Mouse (Mus musculus): ENCODE data around the gene Ncoa1. TPM values are rescaled to one million over a fixed set of nuclear protein-coding genes. Genes with fewer than 3 reads are reported as not detected.

The Ncoa1 gene
- total and polyA plus RNA-seq, 2 experiments, result 9.3 TPM

DNA sequence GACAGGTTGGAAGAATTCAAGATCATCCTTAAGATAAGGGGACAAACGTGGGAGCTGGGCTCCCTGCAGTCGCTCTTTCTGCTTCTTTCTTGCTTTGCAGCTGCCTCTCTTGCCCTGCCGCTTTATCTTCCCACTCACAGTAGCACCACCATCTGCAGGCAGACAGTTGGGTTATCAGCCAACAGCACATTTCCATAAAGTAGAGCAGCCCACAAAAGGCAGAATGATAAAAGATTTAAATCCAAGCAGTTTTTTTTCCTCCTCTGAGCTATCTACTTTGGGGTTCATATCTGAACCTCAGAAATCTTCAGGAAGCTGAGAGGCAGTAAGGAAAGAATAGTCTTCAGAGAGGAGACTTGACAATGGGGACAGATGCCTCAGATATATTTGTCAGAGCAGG is 24.9 kb upstream of the Ncoa1 start:
- Histone ChIP-seq H3K27ac (replicated peaks; ENCODE audit: insufficient read depth, low read depth, low read length) (no peak overlapping the region), H3K36me3 (ENCODE audit: control insufficient read depth, insufficient read depth, low read length) (no peaks in the 10 kb centered on the region), H3K4me1 (ENCODE audit: control insufficient read depth, insufficient read depth, low read length) (no peaks in the 10 kb centered on the region), H3K4me3 (ENCODE audit: insufficient read depth, low read depth, low read length) (no peak overlapping the region), H3K9ac (ENCODE audit: low read depth, low read length) (no peak overlapping the region), H3K79me2 (ENCODE audit: control insufficient read depth, insufficient read depth, low read length) (no peaks in the 10 kb centered on the region), H3K27me3 (ENCODE audit: control insufficient read depth, insufficient read depth, low read length) (no peaks in the 10 kb centered on the region)
- TF ChIP-seq POLR2A (IDR thresholded peaks at IDR 0.05; ENCODE audit: extremely low read depth, insufficient read depth, low read length), result no peak
- no peak for DNase-seq (ENCODE audit: extremely low read depth, low read depth, low spot score)
- WGBS, result 62% methylated on average over 3 of the region's 3 CpGs

GRCm38 (mm10) chr12:4500516-4500915 is 23.5 kb upstream of the Ncoa1 start:
- H3K4me1 ChIP-seq (ENCODE audit: control insufficient read depth, insufficient read depth, low read length), result no peaks in the 10 kb centered on the region
- H3K36me3 ChIP-seq (ENCODE audit: control insufficient read depth, insufficient read depth, low read length), result no peaks in the 10 kb centered on the region
- H3K79me2 ChIP-seq (ENCODE audit: control insufficient read depth, insufficient read depth, low read length), result no peaks in the 10 kb centered on the region
- TF ChIP-seq CTCF (IDR thresholded peaks at IDR 0.05; ENCODE audit: low read depth, low read length) (no peak), POLR2A (IDR thresholded peaks at IDR 0.05; ENCODE audit: extremely low read depth, insufficient read depth, low read length) (no peak)
- no peak overlapping the region for H3K4me3 ChIP-seq (ENCODE audit: insufficient read depth, low read depth, low read length)
- H3K9ac ChIP-seq (ENCODE audit: low read depth, low read length), result no peak overlapping the region
- 97% methylated on average over 4 of the region's 4 CpGs for WGBS
- no peaks in the 10 kb centered on the region for H3K27me3 ChIP-seq (ENCODE audit: control insufficient read depth, insufficient read depth, low read length)
- H3K27ac ChIP-seq (replicated peaks; ENCODE audit: insufficient read depth, low read depth, low read length), result no peak overlapping the region
- DNase-seq (ENCODE audit: extremely low read depth, low read depth, low spot score), result no peak

DNA sequence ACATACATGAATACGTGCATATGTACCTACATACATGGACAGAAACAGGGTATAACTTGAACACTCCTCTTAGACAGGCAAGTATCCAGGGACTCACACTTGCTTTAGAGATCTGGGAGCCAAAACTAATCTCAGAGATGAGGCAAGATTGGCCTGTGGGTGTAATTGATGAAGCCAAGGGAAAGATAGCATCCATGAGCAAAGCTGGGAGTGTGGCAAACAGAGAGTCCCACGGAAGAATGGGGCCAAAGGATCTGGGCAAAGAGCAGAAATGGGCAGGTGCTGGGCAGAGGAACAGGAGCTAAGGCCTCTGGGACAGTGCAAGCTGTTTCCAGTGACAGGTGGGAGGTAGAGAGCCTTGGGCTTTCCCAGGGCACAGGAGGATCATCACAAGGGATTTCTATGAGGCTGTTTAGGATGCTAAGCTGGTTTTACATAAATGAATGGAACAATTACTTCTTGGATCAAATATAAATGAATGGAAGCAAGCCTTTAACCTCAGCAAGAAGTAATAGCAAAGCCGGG is 22.7 kb upstream of the Ncoa1 start:
- WGBS, result 69% methylated on average over 3 of the region's 3 CpGs
- Histone ChIP-seq H3K4me1 (ENCODE audit: control insufficient read depth, insufficient read depth, low read length) (no peaks in the 10 kb centered on the region), H3K9ac (ENCODE audit: low read depth, low read length) (no peak overlapping the region), H3K27ac (replicated peaks; ENCODE audit: insufficient read depth, low read depth, low read length) (no peak overlapping the region), H3K4me3 (ENCODE audit: insufficient read depth, low read depth, low read length) (no peak overlapping the region), H3K36me3 (ENCODE audit: control insufficient read depth, insufficient read depth, low read length) (no peaks in the 10 kb centered on the region), H3K79me2 (ENCODE audit: control insufficient read depth, insufficient read depth, low read length) (no peaks in the 10 kb centered on the region), H3K27me3 (ENCODE audit: control insufficient read depth, insufficient read depth, low read length) (no peaks in the 10 kb centered on the region)
- TF ChIP-seq POLR2A (IDR thresholded peaks at IDR 0.05; ENCODE audit: extremely low read depth, insufficient read depth, low read length) (no peak), CTCF (IDR thresholded peaks at IDR 0.05; ENCODE audit: low read depth, low read length) (no peak)
- DNase-seq (ENCODE audit: extremely low read depth, low read depth, low spot score), result peak; percentile 24

GRCm38 (mm10) chr12:4488411-4488810 is 11.4 kb upstream of the Ncoa1 start:
- H3K36me3 ChIP-seq (ENCODE audit: control insufficient read depth, insufficient read depth, low read length), result no peaks in the 10 kb centered on the region
- H3K27me3 ChIP-seq (ENCODE audit: control insufficient read depth, insufficient read depth, low read length), result no peaks in the 10 kb centered on the region
- no peak overlapping the region for H3K27ac ChIP-seq (replicated peaks; ENCODE audit: insufficient read depth, low read depth, low read length)
- H3K4me1 ChIP-seq (ENCODE audit: control insufficient read depth, insufficient read depth, low read length), result no peaks in the 10 kb centered on the region
- TF ChIP-seq POLR2A (IDR thresholded peaks at IDR 0.05; ENCODE audit: extremely low read depth, insufficient read depth, low read length), result no peak
- TF ChIP-seq CTCF (IDR thresholded peaks at IDR 0.05; ENCODE audit: low read depth, low read length), result no peak
- H3K79me2 ChIP-seq (ENCODE audit: control insufficient read depth, insufficient read depth, low read length), result no peaks in the 10 kb centered on the region
- WGBS, result 71% methylated on average over 6 of the region's 6 CpGs
- DNase-seq (ENCODE audit: extremely low read depth, low read depth, low spot score), result peak; percentile 29
- no peak overlapping the region for H3K4me3 ChIP-seq (ENCODE audit: insufficient read depth, low read depth, low read length)
- no peak overlapping the region for H3K9ac ChIP-seq (ENCODE audit: low read depth, low read length)

DNA sequence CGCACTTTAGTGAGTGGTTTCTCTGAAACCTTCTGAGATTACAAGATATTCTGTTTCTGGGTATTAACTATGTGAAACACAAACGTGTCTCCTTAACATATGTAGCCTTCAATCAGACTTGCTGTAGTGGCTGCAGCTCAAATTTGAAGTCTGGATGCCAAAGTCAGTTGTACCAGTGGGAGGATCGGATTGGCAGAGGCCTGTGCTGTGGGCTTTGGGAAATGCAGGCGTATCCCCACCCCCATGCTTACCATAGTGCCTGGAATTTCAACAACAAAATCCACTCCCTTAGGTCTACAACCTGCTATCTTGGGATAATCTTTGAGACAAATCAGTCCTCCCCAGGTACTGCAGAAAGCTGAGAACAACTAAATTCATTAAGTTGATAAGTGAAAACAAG is 6.4 kb upstream of the Ncoa1 start:
- WGBS, result 79% methylated on average over 4 of the region's 4 CpGs
- Histone ChIP-seq H3K79me2 (ENCODE audit: control insufficient read depth, insufficient read depth, low read length) (no peaks in the 10 kb centered on the region), H3K4me1 (ENCODE audit: control insufficient read depth, insufficient read depth, low read length) (no peaks in the 10 kb centered on the region), H3K27me3 (ENCODE audit: control insufficient read depth, insufficient read depth, low read length) (no peaks in the 10 kb centered on the region), H3K4me3 (ENCODE audit: insufficient read depth, low read depth, low read length) (no peak overlapping the region), H3K36me3 (ENCODE audit: control insufficient read depth, insufficient read depth, low read length) (no peaks in the 10 kb centered on the region), H3K27ac (replicated peaks; ENCODE audit: insufficient read depth, low read depth, low read length) (no peak overlapping the region), H3K9ac (ENCODE audit: low read depth, low read length) (no peak overlapping the region)
- TF ChIP-seq CTCF (IDR thresholded peaks at IDR 0.05; ENCODE audit: low read depth, low read length), result no peak
- no peak for TF ChIP-seq POLR2A (IDR thresholded peaks at IDR 0.05; ENCODE audit: extremely low read depth, insufficient read depth, low read length)
- no peak for DNase-seq (ENCODE audit: extremely low read depth, low read depth, low spot score)

DNA sequence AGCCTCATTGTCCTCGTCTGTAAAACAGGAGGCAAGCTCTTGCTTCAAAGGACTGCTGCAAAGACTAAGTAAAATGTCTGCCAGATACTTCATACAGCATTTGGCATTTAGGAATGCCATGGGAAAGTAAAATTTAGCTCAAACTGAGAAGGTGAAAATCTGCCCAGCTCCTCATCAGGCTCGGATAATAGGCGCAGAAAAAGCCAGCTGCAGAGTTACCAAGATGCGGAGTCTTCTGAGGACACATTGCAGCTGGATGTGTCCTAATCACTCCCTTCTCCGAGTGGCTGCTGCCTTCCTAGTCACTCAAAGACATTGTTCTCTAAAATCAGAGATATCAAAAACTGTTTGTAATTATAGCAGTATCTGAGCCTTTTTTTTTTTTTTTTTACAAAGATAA is 4.7 kb upstream of the Ncoa1 start:
- H3K79me2 ChIP-seq (ENCODE audit: control insufficient read depth, insufficient read depth, low read length), result peaks cover 1% of the 10 kb centered on the region
- H3K27me3 ChIP-seq (ENCODE audit: control insufficient read depth, insufficient read depth, low read length), result no peaks in the 10 kb centered on the region
- H3K4me3 ChIP-seq (ENCODE audit: insufficient read depth, low read depth, low read length), result no peak overlapping the region
- no peak overlapping the region for H3K27ac ChIP-seq (replicated peaks; ENCODE audit: insufficient read depth, low read depth, low read length)
- no peaks in the 10 kb centered on the region; the same call in 1 of the 2 replicates for H3K4me1 ChIP-seq (ENCODE audit: control insufficient read depth, insufficient read depth, low read length)
- H3K9ac ChIP-seq (ENCODE audit: low read depth, low read length), result no peak overlapping the region
- H3K36me3 ChIP-seq (ENCODE audit: control insufficient read depth, insufficient read depth, low read length), result no peaks in the 10 kb centered on the region
- TF ChIP-seq CTCF (IDR thresholded peaks at IDR 0.05; ENCODE audit: low read depth, low read length) (no peak), POLR2A (IDR thresholded peaks at IDR 0.05; ENCODE audit: extremely low read depth, insufficient read depth, low read length) (no peak)
- no peak for DNase-seq (ENCODE audit: extremely low read depth, low read depth, low spot score)
- WGBS, result 86% methylated on average over 5 of the region's 5 CpGs

All from liver, adult 2 months (tissue).